Mouse (Mus musculus) cerebellum, adult 9-10 months (tissue): Measurements from ENCODE around the gene Bag6.
"Not testable (repeated sequence)": the region's sequence is repeated elsewhere in the genome, so short reads cannot be mapped to it uniquely, and the experiment has no call there.

ENCODE experiments used
- DNase-seq: peaks from one replicate; pipeline ENCODE4 v3.0.0; 2022

The Bag6 gene

DNA sequence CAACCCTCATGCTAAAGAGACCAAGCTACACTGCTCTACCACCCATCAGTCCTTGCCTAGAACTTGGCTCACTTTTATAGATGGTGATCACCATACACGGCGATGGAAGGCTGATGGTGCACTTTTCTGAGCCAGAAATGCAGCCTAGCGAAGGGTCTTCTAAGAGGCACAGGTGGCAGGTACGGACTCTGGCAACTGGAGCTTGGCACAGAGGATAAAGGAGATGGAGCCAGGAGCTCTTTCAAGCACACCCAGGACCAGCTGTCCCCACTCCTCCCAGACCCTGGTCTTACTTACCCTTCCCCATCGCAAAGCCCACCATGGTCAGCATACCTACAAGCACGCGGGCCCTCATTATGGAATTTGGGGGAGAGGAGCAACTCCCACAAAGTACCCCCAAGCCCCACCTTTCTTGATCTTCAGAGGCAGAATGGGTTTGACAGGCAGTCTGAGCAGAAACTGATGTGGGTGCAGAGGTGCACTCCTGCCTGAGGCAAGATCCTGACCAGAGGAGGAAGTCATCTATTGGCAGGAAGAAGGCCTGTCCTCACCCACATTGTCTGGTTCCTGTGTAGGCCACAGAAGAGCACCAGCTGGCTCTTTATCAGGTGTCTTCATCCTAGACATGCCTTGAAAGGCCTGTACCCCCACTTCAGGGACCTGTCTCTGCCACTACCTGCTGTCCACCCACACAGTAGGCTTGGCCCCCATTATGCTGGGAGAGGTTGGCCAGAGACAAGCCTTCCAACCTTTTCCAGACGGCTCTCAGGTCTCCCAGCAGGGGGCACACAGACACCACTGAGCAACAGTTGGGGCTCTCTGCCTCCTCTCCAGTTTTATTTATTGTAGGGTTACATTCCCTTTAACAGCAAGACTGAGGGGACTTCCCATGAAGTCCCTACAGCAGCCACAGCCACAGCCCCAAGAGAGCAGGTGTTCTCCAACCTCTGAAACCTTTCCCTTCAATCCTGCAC is 19.6 kb upstream of the Bag6 start, which contains the start of gene Ly6g5b:
Ly6g5b (minus strand) TSS at position 383 of the 974 bp plus-strand sequence.
- no peak for DNase-seq

GRCm38 (mm10) chr17:35120745-35121142 is 14.2 kb upstream of the Bag6 start:
- peak; percentile 74 for DNase-seq

DNA sequence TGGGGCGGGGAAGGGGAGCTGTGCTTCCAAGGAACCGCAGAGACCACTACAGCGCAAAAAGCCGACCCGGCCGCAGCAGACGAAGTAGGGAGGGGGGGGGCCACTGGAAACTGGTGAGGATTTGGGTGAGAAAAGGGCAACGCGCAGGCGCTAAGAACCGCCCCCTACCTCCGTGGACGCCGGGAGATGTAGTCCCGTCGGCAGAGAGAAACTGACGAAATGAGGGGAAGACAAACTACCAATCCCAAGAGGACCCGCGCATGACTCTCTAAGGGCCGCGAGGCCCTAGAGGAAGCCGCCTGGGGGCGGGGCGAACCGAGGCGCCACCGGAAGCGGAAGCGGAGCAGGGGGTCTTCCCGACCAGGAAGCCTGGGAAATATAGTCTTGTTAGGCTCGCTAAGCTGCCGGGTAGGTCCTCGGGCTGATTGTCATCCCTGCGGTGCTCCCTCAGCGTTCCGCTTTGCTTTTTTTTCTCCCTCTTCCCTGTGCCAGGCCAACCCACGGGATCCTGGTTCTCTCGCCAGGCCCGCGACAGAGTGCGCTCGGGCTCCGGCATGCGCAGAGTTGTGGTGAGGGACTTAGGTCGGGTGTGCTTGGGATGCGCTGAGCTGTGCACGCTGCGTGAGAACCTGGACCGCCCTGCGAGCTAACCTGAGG is 13.7 kb upstream of the Bag6 start, which contains the start of gene Gpank1:
Gpank1 (plus strand) TSS at position 313 of the 657 bp plus-strand sequence.
- peak; percentile 99 for DNase-seq

DNA sequence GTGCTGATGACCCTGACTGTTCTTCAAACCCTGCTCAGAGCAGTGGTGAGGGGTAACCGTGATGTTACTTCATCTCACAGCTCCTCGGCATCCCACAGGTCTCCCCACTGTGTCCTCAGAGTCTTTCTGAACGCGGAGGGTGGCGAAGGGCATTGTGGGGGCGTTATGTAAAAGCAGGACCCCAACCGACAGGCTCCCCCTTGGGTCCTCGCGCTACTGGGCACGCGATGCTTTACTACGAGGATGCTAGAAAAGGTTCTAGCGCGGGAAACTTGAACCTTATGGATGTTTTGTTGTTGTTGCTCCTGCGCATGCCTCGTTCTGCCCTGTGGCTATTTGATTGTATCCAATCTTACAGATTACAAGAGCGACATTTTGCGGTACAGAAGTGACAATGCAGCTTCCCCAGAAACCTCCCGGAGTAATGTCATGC is 13.1 kb upstream of the Bag6 start, which contains the start of gene Csnk2b:
Csnk2b (minus strand) TSS at position 183 of the 433 bp plus-strand sequence.
- peak; percentile 90 for DNase-seq

DNA sequence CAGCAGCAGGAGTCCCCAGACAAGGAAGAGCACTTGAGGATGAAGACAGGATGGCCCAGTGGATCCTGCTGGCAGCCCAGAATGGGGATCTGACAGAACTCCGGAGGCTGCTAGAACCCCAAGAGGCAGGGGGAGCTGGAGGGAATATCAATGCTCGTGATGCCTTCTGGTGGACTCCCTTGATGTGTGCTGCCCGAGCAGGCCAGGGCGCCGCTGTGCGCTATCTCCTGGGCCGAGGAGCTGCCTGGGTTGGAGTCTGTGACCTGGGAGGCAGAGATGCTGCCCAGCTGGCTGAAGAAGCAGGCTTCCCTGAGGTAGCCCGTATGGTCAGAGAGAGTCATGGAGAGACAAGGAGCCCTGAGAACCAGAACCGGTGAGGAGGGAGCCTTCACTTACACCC is 11.7 kb upstream of the Bag6 start:
- DNase-seq = not testable (repeated sequence)

DNA sequence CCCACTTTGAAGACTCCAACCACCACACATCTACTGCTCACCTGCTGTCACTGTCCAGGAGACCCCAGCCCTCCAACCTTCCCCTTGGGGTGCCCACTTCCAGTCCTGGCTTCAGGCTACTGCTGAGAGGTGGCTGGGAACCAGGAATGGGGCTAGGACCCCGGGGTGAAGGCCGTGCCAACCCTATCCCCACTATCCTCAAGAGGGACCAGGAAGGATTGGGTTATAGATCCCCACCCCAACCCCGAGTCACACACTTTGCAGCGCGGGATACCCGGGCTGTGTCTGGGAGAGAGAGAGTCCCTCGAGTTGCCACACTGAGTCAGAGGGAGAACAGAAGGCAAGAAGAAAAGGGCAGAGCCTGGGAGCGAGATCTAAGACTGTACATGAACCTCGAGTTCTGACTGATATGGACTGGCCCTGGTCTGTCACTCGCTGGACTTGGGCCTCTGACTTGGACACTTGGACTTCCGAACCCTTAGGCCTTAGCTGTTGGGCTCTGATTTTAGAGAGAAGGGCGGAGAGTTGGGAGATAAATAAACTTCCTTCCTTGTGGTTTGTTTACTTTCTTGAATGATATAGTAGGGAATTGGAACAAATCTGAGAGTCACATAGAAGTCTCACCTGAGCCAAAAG is 10.6 kb upstream of the Bag6 start:
- not testable (repeated sequence) for DNase-seq

DNA sequence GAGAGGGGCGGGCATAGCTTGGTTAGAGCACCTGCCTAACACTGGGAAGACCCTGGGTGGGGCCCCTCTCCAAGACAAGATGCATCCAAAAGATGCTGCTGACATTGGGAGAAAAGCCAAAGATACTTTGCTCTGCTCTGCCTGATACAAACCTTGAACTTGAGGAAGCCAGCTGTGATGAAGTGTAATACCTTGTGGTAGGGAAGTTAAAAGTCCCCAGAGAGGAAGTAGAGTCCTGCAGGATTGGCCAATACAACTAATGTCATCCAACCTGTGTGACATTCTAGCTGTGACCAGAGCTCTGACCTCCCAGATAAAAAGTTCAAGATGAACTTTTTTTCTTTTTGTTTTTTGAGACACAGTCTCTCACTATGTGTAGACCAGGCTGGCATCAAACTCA is 9.9 kb upstream of the Bag6 start:
- no peak for DNase-seq

DNA sequence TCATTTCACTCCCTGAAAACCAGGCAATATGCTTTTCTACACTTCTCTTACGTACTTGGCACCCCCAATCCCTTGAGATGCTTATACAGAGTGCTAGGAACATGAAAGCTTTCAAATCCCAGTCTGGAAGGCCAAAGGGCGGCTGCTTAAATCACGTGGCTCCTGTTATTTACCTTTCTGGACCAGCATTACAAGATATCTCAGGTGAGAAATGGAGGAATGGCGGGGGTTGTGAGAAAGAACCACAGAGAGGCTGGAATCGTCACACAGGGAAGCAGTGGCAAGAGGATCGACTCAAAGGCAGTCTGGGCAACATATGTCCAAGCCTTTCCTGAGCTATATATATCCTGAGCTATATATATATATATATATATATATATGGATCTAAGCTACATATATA is 9.4 kb upstream of the Bag6 start:
- no peak for DNase-seq

DNA sequence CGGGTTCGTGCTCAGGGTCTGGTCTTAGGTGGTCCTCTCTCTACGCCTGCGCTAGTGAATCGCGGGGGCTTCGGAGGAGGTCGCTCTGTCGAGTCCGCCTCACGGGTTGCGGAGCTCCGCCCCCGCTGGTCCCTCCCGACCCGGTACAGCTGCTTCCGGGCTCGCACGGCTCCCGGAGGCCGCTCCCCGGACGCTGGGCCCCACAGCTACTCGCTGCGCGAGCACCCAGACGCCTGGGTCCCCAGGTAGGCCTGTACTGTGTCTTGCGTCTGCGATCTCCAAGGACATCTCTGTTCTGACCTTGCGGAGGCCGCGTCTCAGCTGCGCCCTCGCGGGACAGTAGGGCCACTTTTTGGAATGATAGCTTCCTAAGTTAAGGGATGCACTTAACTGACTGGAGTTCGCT is 8.8 kb upstream of the Bag6 start, which contains the start of gene D17H6S53E:
D17H6S53E (plus strand) TSS at position 168 of the 406 bp plus-strand sequence.
- no peak for DNase-seq

- DNase-seq = no peak
These were observed 8.0 kb upstream of the Bag6 start for GRCm38 (mm10) chr17:35127017-35127416.

GRCm38 (mm10) chr17:35128996-35129395 is 6.0 kb upstream of the Bag6 start:
- DNase-seq = no peak

GRCm38 (mm10) chr17:35131038-35131437 is 3.9 kb upstream of the Bag6 start:
- DNase-seq = no peak

DNA sequence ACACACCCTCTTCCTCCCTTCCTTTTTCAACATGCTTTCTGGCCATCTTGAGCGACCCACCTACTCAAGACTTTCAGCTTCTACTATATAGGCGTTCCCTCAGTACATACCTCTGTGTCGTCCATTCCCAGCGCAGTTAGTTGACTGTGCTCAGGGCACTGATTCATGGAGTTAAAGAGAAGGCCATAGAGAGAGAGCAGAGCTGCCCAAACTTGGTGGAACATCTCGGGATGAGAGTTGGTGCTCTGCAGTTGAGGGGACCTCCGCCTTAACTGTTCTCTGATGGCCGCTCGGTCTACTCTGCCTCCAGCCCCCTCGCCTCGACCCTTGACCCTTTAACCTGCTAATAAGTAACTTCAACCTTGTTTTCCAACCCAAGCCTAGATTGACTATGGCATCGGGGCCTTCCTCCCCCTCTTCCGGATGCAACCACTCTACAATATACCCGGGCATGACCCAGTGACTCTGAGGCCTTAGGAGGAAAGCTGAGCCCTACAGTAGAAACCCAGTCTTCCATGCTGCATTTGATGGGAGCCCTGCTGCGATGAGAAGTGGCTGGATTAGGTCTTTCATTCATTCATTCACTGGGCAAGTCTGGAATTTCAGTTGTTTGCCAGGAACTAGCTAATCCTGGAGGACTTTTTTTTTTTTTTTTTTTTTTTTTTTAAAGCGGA is 3.3 kb upstream of the Bag6 start, which contains the start of gene Apom:
Apom (minus strand) TSS at position 551 of the 674 bp plus-strand sequence.
- no peak for DNase-seq

DNA sequence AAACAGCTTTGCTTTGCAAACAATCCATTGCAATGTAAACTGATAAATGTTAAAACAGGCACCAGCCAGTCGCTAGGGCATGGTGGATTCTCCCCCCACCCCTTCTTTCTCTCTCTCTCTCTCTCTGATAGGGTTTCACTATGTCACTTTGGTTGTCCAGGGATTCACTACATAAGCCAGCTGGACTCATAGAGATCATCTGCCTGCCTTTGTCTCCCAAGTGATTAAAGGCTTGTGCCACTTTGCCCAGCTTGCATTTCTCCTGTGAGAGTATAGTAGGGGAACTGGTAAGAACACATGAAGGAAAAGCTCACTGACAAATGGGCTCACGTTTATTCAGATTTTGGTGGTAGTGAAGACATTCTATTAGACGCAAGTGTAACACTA is 2.8 kb upstream of the Bag6 start:
- no peak for DNase-seq

DNA sequence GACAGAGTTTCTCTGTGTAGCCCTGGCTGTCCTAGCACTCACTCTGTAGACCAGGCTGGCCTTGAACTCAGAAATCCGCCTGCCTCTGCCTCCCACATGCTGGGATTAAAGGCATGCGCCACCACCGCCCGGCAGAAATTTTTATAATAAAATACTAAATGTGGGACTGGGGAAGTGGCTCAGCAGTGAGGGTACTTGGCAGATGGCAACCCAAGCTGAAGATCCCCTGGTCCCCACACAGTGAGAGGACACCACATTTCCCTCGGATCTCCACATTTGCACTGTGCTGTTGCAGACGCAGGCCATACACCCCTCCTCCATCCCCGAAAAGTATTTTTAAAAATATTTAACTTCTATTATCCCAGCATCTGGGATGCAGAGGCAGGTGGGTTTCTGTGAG is 1.5 kb upstream of the Bag6 start:
- DNase-seq = peak; percentile 59

DNA sequence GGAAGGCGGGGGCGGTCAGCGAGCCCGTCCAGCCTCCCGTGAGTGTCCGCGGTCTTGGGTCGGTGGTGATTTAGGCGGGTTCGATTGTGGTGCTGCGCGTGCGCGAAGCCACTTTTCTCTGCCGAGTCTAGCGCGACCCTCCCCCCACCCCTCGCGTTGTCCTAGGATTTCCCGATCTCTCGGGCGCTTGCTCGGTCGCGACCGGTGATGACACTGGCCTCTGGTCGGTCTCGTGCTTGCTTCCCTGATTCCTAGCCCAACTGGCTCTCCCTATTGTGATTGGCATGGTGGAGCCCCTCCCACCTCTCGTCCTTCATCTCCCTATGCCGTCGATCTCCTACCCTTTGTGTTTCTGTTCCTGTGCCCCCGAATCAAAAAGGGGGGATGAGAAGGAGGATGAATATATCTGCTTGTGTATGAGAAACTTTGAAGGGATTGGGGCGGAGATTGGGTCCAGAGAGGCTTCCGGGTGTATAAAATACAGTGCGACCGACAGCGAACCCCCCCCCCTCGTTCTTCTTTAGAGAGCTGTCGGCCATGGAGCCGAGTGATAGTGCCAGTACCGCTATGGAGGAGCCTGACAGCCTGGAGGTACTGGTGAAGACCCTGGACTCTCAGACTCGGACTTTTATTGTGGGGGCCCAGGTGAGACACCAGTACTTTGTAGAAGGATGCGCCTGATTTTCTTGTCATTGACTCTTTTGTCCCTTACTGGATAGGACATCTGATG is 778 bp downstream of the Bag6 start:
- DNase-seq = no peak

GRCm38 (mm10) chr17:35139269-35139668 is 4.3 kb downstream of the Bag6 start:
- no peak for DNase-seq

DNA sequence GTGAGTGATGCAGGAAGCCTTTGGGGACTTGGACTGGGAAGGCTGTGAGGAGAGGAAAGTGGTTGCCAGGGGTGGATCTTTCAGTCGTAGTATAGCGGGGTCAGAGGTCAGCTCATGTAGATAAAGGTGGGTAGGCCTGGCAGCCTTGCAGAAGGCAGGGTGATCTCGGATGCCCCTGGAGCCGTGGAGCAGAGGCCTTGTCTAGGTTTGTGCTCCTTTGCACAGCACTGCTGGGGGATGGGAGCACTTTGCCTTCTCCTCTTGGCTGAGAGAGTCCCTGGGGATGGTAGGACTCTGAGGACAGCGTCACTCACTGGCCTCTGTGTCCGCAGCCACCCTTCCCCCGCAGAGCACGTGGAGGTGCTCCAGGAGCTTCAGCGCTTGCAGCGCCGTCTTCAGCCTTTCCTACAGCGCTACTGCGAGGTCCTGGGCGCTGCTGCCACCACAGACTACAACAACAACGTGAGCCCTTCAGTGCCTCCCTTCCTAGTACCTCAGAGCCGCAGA is 5.6 kb downstream of the Bag6 start:
- no peak for DNase-seq

GRCm38 (mm10) chr17:35141971-35142370 is 7.0 kb downstream of the Bag6 start:
- DNase-seq = no peak

DNA sequence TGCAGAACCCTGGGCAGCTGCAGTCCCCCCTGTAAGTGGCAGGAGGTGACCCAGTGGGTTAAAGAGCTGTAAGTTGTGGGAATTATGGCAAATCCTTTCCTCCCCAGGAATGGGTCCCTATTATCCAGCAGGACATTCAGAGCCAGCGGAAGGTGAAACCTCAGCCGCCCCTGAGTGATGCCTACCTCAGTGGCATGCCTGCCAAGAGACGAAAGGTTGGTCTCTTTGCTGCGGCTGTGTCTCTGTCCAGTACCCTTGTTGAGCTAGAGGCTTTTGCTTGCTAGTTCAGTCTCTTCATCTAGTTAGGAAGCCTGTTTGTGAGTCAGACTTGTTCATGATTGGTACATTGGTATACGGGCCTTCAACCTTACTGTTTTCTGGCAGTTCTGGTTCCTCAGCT is 11.2 kb downstream of the Bag6 start:
- no peak for DNase-seq

DNA sequence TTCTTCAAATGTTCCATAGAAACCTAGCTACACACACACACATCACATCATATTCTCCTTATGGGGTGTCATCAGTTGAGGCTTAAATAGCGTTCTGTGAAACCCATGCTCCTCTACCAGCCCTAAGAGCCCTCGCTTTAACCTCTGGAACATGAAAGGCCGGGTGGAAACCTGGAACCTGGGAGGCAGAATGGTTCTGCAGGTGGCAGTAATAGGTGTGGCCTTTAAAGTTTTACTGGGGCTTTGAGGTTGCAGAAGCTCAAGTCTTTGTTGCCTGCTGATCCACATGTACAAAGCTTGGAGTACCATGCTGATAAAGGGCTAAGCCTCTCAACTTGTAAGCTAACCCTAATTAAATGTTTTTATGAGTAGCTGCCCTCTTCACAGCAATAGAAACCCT is 12.4 kb downstream of the Bag6 start:
- no peak for DNase-seq
